ENCODE assay signal across 10 mouse cellular contexts in the genomic region with DNA sequence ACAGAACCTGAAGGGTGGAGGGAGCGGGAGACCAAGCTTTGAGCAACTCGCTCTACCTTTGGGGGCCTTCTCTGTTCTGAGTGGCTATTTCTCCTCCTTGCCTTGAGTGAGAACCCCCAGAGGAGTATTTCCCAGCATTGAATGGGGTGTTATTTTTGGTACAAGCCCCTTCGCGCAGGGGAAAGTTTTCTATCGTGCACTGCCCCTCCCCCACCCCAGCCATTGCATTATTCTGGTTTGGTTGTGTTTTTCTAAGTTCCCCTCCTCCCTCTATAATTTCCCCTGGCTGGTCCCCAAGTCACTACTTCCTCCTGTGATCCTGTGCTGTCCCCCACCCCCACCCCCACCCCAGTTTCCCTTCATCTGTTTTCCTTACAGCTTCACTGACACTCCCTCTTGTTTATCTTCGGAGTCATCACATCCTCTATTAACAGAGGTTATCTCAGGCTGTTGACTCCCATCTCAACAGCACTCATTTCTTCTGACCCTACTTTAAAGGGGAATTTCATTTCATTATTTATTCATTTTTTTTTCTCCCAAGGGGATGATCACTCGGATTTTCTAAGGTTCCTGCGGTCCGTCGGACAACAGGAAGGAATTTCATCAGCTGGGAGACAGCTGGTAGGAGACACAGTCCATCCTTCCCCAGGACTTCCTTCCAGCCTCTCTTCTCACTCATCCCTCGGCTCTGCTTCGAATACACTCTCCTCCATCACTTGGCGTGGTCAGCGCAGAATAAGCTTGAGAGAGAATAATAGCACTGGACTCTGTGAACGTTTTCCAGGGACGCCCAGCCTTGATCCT. TPM values are rescaled to one million over a fixed set of nuclear protein-coding genes. Genes with fewer than 3 reads are reported as not detected.
DNase-seq lines count a peak whose midpoint lies in the region; ATAC-seq and TF ChIP-seq lines count a peak whose summit lies in the region.
"Had no signal": no experiment of that assay in that cellular context is flagged by ENCODE, and none has a peak within 500 bp of the region (broad histone marks: within the 10 kb centered on the region; RNA-seq: fewer than 3 reads in every experiment).

No protein-coding gene starts in this region.

- no peak for TF ChIP-seq CTCF in liver, adult 2 months (IDR thresholded peaks at IDR 0.05; ENCODE audit: low read depth, low read length)
- no peak for TF ChIP-seq CTCF in cerebellum, adult 2 months (IDR thresholded peaks at IDR 0.05; ENCODE audit: borderline replicate concordance, insufficient read depth, low read depth, low read length)

- H3K79me2 ChIP-seq in liver, adult 2 months (ENCODE audit: control insufficient read depth, insufficient read depth, low read length), result no peaks in the 10 kb centered on the region

- no peaks in the 10 kb centered on the region for H3K9me3 ChIP-seq in neural tube, embryonic 12.5 days
- H3K9me3 ChIP-seq in heart, embryonic 16.5 days (replicated peaks; ENCODE audit: control insufficient read depth, low read length), result no peaks in the 10 kb centered on the region

- H3K4me2 ChIP-seq in neural tube, embryonic 12.5 days (replicated peaks), result 0 out of 2 replicates have a peak overlapping the region, but pooled peaks have one; percentile 14
- peak overlapping the region; percentile 16; the same call in 1 of the 2 replicates for H3K4me2 ChIP-seq in heart, embryonic 16.5 days (ENCODE audit: low read depth, low read length)

- no peak for TF ChIP-seq POLR2A in liver, adult 2 months (IDR thresholded peaks at IDR 0.05; ENCODE audit: extremely low read depth, insufficient read depth, low read length)
- TF ChIP-seq POLR2A in cerebellum, adult 2 months (IDR thresholded peaks at IDR 0.05; ENCODE audit: borderline replicate concordance, insufficient read depth, low read length), result no peak

- H3K36me3 ChIP-seq in neural tube, embryonic 12.5 days, result no peaks in the 10 kb centered on the region
- H3K36me3 ChIP-seq in heart, embryonic 16.5 days (ENCODE audit: control insufficient read depth, insufficient read depth), result no peaks in the 10 kb centered on the region
- H3K36me3 ChIP-seq in liver, adult 2 months (ENCODE audit: control insufficient read depth, insufficient read depth, low read length), result no peaks in the 10 kb centered on the region

- 63% methylated on average over 16 of the region's 16 CpGs for WGBS in neural tube, embryonic 12.5 days
- WGBS in heart, embryonic 16.5 days, result 38% methylated on average over 16 of the region's 16 CpGs
- 52% methylated on average over 16 of the region's 16 CpGs for WGBS in liver, adult 2 months
- WGBS in cerebellum, adult 2 months, result 60% methylated on average over 16 of the region's 16 CpGs

- no peak overlapping the region for H3K9ac ChIP-seq in neural tube, embryonic 12.5 days
- no peak overlapping the region for H3K9ac ChIP-seq in heart, embryonic 16.5 days (ENCODE audit: low read length)
- H3K9ac ChIP-seq in liver, adult 2 months (ENCODE audit: low read depth, low read length), result no peak overlapping the region

- no peak for DNase-seq in neural tube, embryonic 10.5 days (ENCODE audit: extremely low spot score, low spot score)
- peak; percentile 42 for DNase-seq in liver, adult 2 months (ENCODE audit: extremely low read depth, low read depth, low spot score)
- no peak for DNase-seq in cerebellum, adult 2 months
- DNase-seq: midbrain, embryonic 14.5 days had no signal

- H3K27ac ChIP-seq in neural tube, embryonic 12.5 days, result no peak overlapping the region
- H3K27ac ChIP-seq in heart, embryonic 16.5 days (ENCODE audit: low read length), result no peak overlapping the region
- no peak overlapping the region for H3K27ac ChIP-seq in liver, adult 2 months (replicated peaks; ENCODE audit: insufficient read depth, low read depth, low read length)
- no peak overlapping the region for H3K27ac ChIP-seq in cerebellum, adult 2 months (ENCODE audit: insufficient read depth, low read length)

- H3K4me1 ChIP-seq in neural tube, embryonic 12.5 days, result no peaks in the 10 kb centered on the region
- H3K4me1 ChIP-seq in heart, embryonic 16.5 days (ENCODE audit: control insufficient read depth, insufficient read depth, low read length), result peaks cover 8% of the 10 kb centered on the region
- H3K4me1 ChIP-seq in liver, adult 2 months (ENCODE audit: control insufficient read depth, insufficient read depth, low read length), result no peaks in the 10 kb centered on the region
- H3K4me1 ChIP-seq in cerebellum, adult 2 months (ENCODE audit: control insufficient read depth, insufficient read depth, low read length), result no peaks in the 10 kb centered on the region

- H3K4me3 ChIP-seq in neural tube, embryonic 12.5 days, result no peak overlapping the region
- no peak overlapping the region for H3K4me3 ChIP-seq in heart, embryonic 16.5 days (ENCODE audit: low read length)
- no peak overlapping the region for H3K4me3 ChIP-seq in liver, adult 2 months (ENCODE audit: insufficient read depth, low read depth, low read length)
- H3K4me3 ChIP-seq in cerebellum, adult 2 months (replicated peaks; ENCODE audit: insufficient read depth, low read depth, low read length), result no peak overlapping the region

- no peaks in the 10 kb centered on the region for H3K27me3 ChIP-seq in neural tube, embryonic 12.5 days (replicated peaks)
- H3K27me3 ChIP-seq in heart, embryonic 16.5 days (ENCODE audit: control insufficient read depth, insufficient read depth, low read length), result no peaks in the 10 kb centered on the region
- H3K27me3 ChIP-seq in liver, adult 2 months (ENCODE audit: control insufficient read depth, insufficient read depth, low read length), result no peaks in the 10 kb centered on the region
- no peaks in the 10 kb centered on the region for H3K27me3 ChIP-seq in cerebellum, adult 2 months (ENCODE audit: control insufficient read depth, insufficient read depth, low read length)
- H3K27me3 ChIP-seq: Patski had no signal

- no peak for ATAC-seq in neural tube, embryonic 12.5 days (ENCODE audit: low FRiP score, low read depth)
- ATAC-seq in heart, embryonic 16.5 days (replicated peaks; ENCODE audit: extremely low read depth, insufficient read depth, low FRiP score), result peak; percentile 53
- peak; percentile 58 for ATAC-seq in neutrophil, adult 5-6 weeks (ENCODE audit: extremely low read depth, insufficient number of reproducible peaks, low FRiP score, poor library complexity, severe bottlenecking)
- ATAC-seq in erythroid progenitor cell, adult 5-6 weeks (replicated peaks; ENCODE audit: low FRiP score, poor library complexity, severe bottlenecking), result no peak
- no peak for ATAC-seq in cerebellum, adult (ENCODE audit: insufficient number of reproducible peaks, low FRiP score, low TSS enrichment)
- ATAC-seq: Patski had no signal

RNA-seq across cellular contexts. Expression of gene Dyrk2, which starts 58.9 kb away (rescaled TPM):
- polyA plus RNA-seq in neural tube, embryonic 12.5 days (2016; fragmentation: Nextera tagmentation; extraction: Ambion mirVana), result 12.8 and 14.0 TPM in 2 replicates
- polyA plus RNA-seq in heart, embryonic 16.5 days (2015; fragmentation: Nextera tagmentation; extraction: Ambion mirVana), result 10.2 and 10.7 TPM in 2 replicates
- 19.3 and 20.0 TPM in 2 replicates for total RNA-seq in liver, adult 2 months (2014; rRNA removed)
- 12.1 TPM in 2 replicates for polyA plus RNA-seq in liver, adult 2 months (2012; rRNA removed)
- total RNA-seq in neutrophil, adult 5-6 weeks (2017), result 36.1 and 52.7 TPM in 2 replicates
- 5.4 and 6.3 TPM in 2 replicates for total RNA-seq in erythroid progenitor cell, adult 5-6 weeks (2015; ENCODE audit: low replicate concordance)
- 2.2 and 6.8 TPM in 2 replicates for total RNA-seq in erythroid progenitor cell, adult 5-6 weeks (2017; ENCODE audit: low replicate concordance)
- polyA plus RNA-seq in cerebellum, adult 2 months (2012; rRNA removed), result 6.3 and 7.0 TPM in 2 replicates

Comparison
In these comparisons a context has a peak if more than half of its experiments do, and no peak if none do; other contexts are left out.
1. ATAC-seq: peak in heart, embryonic 16.5 days (single experiment) and neutrophil, adult 5-6 weeks (single experiment); none in neural tube, embryonic 12.5 days (single experiment), erythroid progenitor cell, adult 5-6 weeks (single experiment) and cerebellum, adult (single experiment).